In the genomic region with DNA sequence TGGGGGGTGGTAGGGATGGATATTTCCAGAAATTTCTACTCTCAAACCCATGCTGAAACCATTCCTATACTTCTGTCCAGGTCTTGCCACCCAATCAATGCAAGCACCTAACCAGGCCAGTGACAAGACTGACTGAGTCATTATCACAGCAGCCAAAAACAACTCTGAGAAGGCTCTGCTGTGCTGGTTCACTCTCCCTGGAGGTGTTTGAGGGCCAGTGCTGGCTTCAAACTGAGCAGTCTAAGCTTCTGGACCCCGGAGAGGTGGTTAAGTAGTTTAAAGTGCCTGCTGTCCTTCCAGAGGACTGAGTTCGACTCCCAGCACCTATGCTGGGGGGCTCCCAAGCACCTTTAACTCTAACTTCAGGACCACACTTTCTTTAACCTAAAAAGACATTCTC, we compare ENCODE assay signal across 15 mouse cellular contexts.
A peak's percentile ranks its signal among the peaks of the same experiment; 100 is the strongest.
DNase-seq lines count a peak whose midpoint lies in the region; ATAC-seq and TF ChIP-seq lines count a peak whose summit lies in the region.
"Had no signal": no experiment of that assay in that cellular context is flagged by ENCODE, and none has a peak within 500 bp of the region (broad histone marks: within the 10 kb centered on the region; RNA-seq: fewer than 3 reads in every experiment).

No protein-coding gene starts in this region.

- H3K4me2 ChIP-seq in heart, postnatal 0 days (ENCODE audit: low read depth, low read length): no peak overlapping the region
- H3K4me2 ChIP-seq: forebrain, embryonic 15.5 days; liver, embryonic 12.5 days had no signal

- H3K4me3 ChIP-seq in heart, postnatal 0 days (ENCODE audit: low read depth, low read length): no peak overlapping the region
- H3K4me3 ChIP-seq: forebrain, embryonic 15.5 days; liver, embryonic 12.5 days; megakaryocyte, embryonic 14.5 days had no signal

- no peak for ATAC-seq in heart, postnatal 0 days (ENCODE audit: insufficient read depth, low read depth)
- ATAC-seq: forebrain, embryonic 15.5 days; hindbrain, postnatal 0 days; liver, embryonic 12.5 days had no signal

- no peak for TF ChIP-seq CTCF in heart, postnatal 0 days (IDR thresholded peaks at IDR 0.05; ENCODE audit: low read depth)

- no peak for TF ChIP-seq EP300 in heart, postnatal 0 days (IDR thresholded peaks at IDR 0.05; ENCODE audit: low read depth)

- peak overlapping the region; percentile 46; the same call in 1 of the 2 replicates for H3K27ac ChIP-seq in heart, postnatal 0 days (ENCODE audit: low read depth)
- H3K27ac ChIP-seq: forebrain, embryonic 15.5 days; hindbrain, postnatal 0 days; kidney, postnatal 0 days; liver, embryonic 12.5 days had no signal

- H3K36me3 ChIP-seq in heart, postnatal 0 days (replicated peaks; ENCODE audit: control insufficient read depth, insufficient read depth, low read length): peaks cover 3% of the 10 kb centered on the region; the same call in 1 of the 2 replicates
- H3K36me3 ChIP-seq: forebrain, embryonic 15.5 days; liver, embryonic 12.5 days had no signal

- H3K9me3 ChIP-seq in heart, postnatal 0 days (replicated peaks; ENCODE audit: control insufficient read depth, low read length): no peaks in the 10 kb centered on the region
- H3K9me3 ChIP-seq: forebrain, embryonic 15.5 days; liver, embryonic 12.5 days; megakaryocyte, embryonic 14.5 days had no signal

- WGBS in heart, postnatal 0 days: 34% methylated on average over 2 of the region's 2 CpGs

- peaks cover 20% of the 10 kb centered on the region for H3K4me1 ChIP-seq in heart, postnatal 0 days (ENCODE audit: control insufficient read depth, insufficient read depth)
- H3K4me1 ChIP-seq: forebrain, embryonic 15.5 days; megakaryocyte, embryonic 14.5 days had no signal

- no peak overlapping the region for H3K9ac ChIP-seq in heart, postnatal 0 days (replicated peaks; ENCODE audit: low read depth, low read length)
- H3K9ac ChIP-seq: forebrain, embryonic 15.5 days; liver, embryonic 12.5 days had no signal

- DNase-seq in heart, postnatal 0 days (ENCODE audit: low spot score): no peak
- no peak for DNase-seq in heart, adult 8-10 months (ENCODE audit: low spot score)
- DNase-seq in 3T3-L1 (ENCODE audit: low read depth, low spot score): peak; percentile 73
- DNase-seq in Muller cell, postnatal 12 days (ENCODE audit: inconsistent ontology term): peak; percentile 47
- DNase-seq in gonadal fat pad, adult 2 months (ENCODE audit: low read depth): peak; percentile 60
- DNase-seq in lung, postnatal 36 days: no peak
- DNase-seq in c-Kit-positive CD71-positive TER-119-positive erythroid progenitor cells, embryonic 14.5 days (ENCODE audit: low spot score): no peak
- DNase-seq: adrenal gland, postnatal 10 days; gastrocnemius, postnatal 14 days; right cerebral cortex, adult 18-20 months had no signal

- no peaks in the 10 kb centered on the region for H3K27me3 ChIP-seq in heart, postnatal 0 days (ENCODE audit: control insufficient read depth, insufficient read depth, low read length)
- H3K27me3 ChIP-seq: forebrain, embryonic 15.5 days; liver, embryonic 12.5 days; megakaryocyte, embryonic 14.5 days had no signal

Comparison
In these comparisons a context has a peak if more than half of its experiments do, and no peak if none do; other contexts are left out.
1. DNase-seq: peak in 3T3-L1 (single experiment), Muller cell, postnatal 12 days (single experiment) and gonadal fat pad, adult 2 months (single experiment); none in heart, postnatal 0 days (single experiment), heart, adult 8-10 months (single experiment), lung, postnatal 36 days (single experiment) and c-Kit-positive CD71-positive TER-119-positive erythroid progenitor cells, embryonic 14.5 days (single experiment).